Mouse (Mus musculus) limb, embryonic 12.5 days (tissue): ENCODE data around the gene Ptprs. TPM values are rescaled to one million over a fixed set of nuclear protein-coding genes. Genes with fewer than 3 reads are reported as not detected.
A peak's percentile ranks its signal among the peaks of the same experiment; 100 is the strongest.
"Not testable (repeated sequence)": the region's sequence is repeated elsewhere in the genome, so short reads cannot be mapped to it uniquely, and the experiment has no call there.

Experiments
- ATAC-seq: fragments of 200-750 bp; cut with Nextera tagmentation; 2 replicates; pipeline ENCODE4 v1.8.0; 2017; ENCODE audit warnings: low read depth, moderate TSS enrichment; ENCODE audit not compliant: insufficient number of reproducible peaks, insufficient read depth, low FRiP score, low TSS enrichment
- H3K27ac ChIP-seq: fragments of 300-500 bp; sonication (generic); 2 replicates; pipeline ENCODE4 v1.5.1; 2016; ENCODE audit warnings: mild to moderate bottlenecking, moderate library complexity
- H3K27me3 ChIP-seq: fragments of 300-500 bp; sonication (generic); 2 replicates; pipeline ENCODE4 v1.6.1; 2016; ENCODE audit warnings: mild to moderate bottlenecking, moderate library complexity
- H3K36me3 ChIP-seq: fragments of 300-500 bp; sonication (generic); 2 replicates; pipeline ENCODE4 v1.6.1; 2016; ENCODE audit warnings: mild to moderate bottlenecking, moderate library complexity
- H3K4me1 ChIP-seq: fragments of 300-500 bp; sonication (generic); replicated peaks from 2 replicates; pipeline ENCODE4 v1.6.1; 2016
- H3K4me2 ChIP-seq: fragments of 300-500 bp; sonication (generic); 2 replicates; pipeline ENCODE4 v1.6.1; 2016; ENCODE audit warnings: mild to moderate bottlenecking, moderate library complexity
- H3K4me3 ChIP-seq: fragments of 300-500 bp; sonication (generic); replicated peaks from 2 replicates; pipeline ENCODE4 v1.5.1; 2016; ENCODE audit warnings: mild to moderate bottlenecking
- H3K9ac ChIP-seq: fragments of 300-500 bp; sonication (generic); replicated peaks from 2 replicates; pipeline ENCODE4 v1.6.1; 2016; ENCODE audit warnings: mild to moderate bottlenecking, moderate library complexity
- H3K9me3 ChIP-seq: fragments of 300-500 bp; sonication (generic); 2 replicates; pipeline ENCODE4 v1.6.1; 2016; ENCODE audit warnings: mild to moderate bottlenecking, moderate library complexity
- WGBS: fragments of 180-500 bp; shearing (Covaris S2); methylation state at CpG from one replicate; pipeline ENCODE4 v1.1.7; 2016; 5-methylcytosine and 5-hydroxymethylcytosine counted together
- polyA plus RNA-seq: library from polyadenylated mRNA; unstranded; fragments of >200 nt; fragmentation: Nextera tagmentation; extraction: Ambion mirVana; gene quantifications from 2 replicates; pipeline ENCODE4 v1.2.1, GENCODE M21; 2016

Ptprs gene
- polyA plus RNA-seq, 1 experiment from 2014 or later: 113 TPM

DNA sequence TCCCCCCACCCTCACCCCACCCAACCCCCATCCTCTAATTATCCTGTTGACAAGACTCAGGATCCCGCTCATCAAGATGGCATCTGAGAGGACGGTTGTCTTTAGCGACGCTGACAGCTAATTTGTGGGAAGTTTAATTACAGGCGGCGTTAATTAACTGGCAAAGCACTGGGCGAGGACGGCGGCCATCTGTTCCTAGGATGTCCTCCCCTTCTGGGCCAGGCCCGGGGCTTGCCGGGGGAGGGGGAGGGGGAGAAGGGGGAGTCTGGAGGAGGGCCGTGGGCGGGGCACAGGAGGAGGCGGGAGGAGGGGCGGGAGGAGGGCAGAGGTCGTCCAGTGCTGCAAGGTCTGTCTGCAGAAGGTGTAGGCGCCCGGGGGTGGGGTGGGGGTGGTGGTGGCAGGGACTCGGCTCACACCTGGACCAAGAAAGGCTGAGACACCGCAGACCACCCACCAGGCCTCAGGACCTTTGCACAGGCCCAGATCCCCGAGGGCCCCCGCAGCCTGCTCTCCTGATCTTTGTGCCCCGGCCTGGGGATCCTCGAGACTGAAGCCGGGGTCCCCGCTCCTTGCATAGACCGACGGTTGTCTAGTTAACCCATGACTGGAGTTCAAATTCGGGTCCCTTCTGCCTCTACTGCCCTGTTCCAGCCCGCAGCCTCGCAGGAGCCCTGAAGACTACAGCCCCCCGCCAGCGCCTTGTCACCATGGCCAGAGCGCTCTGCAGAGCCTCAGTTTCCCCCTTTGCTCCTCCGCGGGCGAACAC lies 33.6 kb upstream of the Ptprs start:
- Histone ChIP-seq H3K4me1 (peaks cover 27% of the 10 kb centered on the region), H3K27me3 (peaks cover 66% of the 10 kb centered on the region), H3K27ac (no peak overlapping the region), H3K4me2 (peak overlapping the region; percentile 9; the same call in 1 of the 2 replicates), H3K9me3 (peaks cover 16% of the 10 kb centered on the region; the same call in 1 of the 2 replicates), H3K36me3 (no peaks in the 10 kb centered on the region), H3K9ac (no peak overlapping the region), H3K4me3 (no peak overlapping the region)
- ATAC-seq: no peak
- WGBS: 5% methylated on average over 33 of the region's 37 CpGs

DNA sequence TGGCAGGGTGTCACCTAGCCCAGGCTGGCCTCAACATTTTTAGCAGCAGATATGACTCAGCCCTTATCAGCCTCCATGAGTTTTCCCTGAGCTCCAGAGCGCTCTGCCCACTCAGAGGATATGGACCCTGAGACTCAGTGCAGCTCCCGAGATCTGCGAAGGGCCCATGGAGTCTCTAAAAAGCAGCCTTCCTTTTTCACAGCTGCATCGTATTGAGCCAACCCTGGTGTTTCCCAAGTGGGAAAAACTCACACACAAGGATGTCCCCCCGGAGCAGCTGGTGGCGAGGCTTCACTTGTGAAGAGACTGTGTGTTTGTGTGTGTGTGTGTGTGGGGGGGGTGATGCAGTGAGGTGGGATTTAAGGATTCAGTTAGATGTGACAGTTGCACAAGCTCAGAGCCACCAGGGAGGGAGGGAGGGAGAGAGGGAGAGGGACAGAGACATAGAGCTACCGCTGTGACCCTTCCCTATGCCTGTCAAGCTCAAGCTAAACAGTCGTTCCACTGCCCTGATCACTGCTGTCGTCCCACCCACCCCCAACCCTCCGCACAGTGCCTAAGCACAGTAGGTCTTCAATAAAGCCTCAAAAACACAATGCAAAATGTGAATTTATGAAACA lies 32.8 kb upstream of the Ptprs start:
- 39% methylated on average over 10 of the region's 10 CpGs for WGBS
- Histone ChIP-seq H3K4me1 (peaks cover 27% of the 10 kb centered on the region), H3K9me3 (peaks cover 22% of the 10 kb centered on the region), H3K9ac (no peak overlapping the region), H3K4me2 (0 out of 2 replicates have a peak overlapping the region, but pooled peaks have one; percentile 9), H3K27ac (no peak overlapping the region), H3K27me3 (peaks cover 58% of the 10 kb centered on the region), H3K36me3 (no peaks in the 10 kb centered on the region), H3K4me3 (no peak overlapping the region)
- ATAC-seq: no peak

DNA sequence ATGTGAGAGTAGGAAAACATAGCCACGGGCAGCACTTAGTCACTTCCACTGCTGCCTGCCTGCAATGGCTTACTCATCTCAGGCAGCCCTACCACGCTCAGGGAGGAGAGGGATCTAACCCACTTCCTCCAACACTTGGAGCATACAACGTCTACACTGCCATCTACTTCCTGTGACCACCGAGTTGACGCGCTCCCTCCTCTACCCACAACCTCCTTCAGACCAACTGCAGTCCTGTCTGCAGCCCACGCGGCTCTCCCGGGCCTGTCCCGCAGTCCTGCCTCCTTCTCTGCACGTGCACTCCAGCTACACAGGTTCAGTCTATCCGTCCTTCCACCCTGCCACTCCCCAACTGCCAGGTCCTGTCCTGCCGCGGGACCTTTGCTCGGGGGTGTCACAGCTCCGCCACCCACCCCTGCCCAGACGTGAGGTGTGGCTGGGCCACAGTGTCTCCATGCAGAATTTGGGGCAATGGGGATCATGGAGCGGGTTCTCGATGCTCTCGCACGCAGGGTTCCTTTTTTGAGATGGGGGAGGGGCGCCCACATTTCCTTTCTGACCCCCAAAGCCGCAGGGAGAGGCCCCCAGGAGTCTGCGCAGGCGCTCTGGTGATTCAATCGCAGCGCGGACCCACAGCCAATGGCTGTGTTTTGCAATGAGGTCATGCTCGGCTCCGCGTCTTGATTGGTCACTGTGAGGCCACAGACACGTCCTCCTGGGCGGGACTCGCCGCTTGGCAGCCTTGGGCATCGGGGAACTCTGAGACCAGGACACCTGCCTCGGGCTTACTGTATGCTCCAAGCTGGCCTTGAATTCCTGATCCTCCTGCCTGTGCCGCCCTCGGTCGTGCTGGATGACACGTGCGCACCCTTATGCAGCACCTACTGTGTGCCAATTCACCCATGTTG lies 31.1 kb upstream of the Ptprs start:
- H3K27me3 ChIP-seq: peaks cover 43% of the 10 kb centered on the region

DNA sequence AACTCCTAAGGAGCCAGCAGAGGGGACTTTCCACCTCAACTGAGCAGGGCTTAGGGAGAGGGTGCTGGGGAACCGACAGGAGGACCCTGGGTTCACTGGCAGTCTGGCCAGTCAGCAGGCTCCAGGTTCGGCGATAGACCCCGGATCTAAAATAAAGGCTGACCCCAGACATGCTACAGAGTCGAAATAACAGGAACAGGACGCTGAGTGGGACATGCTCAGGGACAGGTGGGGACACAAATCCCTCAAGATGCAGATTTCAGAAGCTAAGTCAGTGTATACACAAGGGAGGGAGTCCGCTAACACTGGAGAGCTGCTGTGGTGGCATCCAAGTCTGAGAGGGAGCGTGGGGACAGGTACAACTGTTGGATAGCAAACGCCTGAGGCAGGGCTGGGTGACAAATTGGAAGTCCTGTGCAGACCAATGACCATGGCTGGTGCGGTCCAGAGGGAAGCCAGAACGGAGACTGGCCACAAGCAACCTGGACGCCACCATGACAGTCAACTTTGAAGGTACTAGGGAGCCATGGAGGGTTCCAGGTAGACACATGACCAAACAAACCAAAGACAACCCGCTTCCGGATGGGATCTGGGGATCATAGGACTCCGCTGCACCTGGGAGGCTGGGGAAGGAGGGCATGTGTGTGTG lies 30.3 kb upstream of the Ptprs start:
- peaks cover 25% of the 10 kb centered on the region for H3K4me1 ChIP-seq
- H3K4me3 ChIP-seq: peak overlapping the region; percentile 62
- ATAC-seq: no peak
- H3K9ac ChIP-seq: peak overlapping the region; percentile 84
- H3K4me2 ChIP-seq: peak overlapping the region; percentile 92
- no peaks in the 10 kb centered on the region for H3K36me3 ChIP-seq
- 55% methylated on average over 15 of the region's 15 CpGs for WGBS
- peak overlapping the region; percentile 90; the same call in 1 of the 2 replicates for H3K27ac ChIP-seq
- H3K9me3 ChIP-seq: peaks cover 14% of the 10 kb centered on the region
- H3K27me3 ChIP-seq: peaks cover 35% of the 10 kb centered on the region

More for the DNA sequence above, 31.1 kb upstream of the Ptprs start:
- Histone ChIP-seq H3K27ac (peak overlapping the region; percentile 90), H3K4me2 (peak overlapping the region; percentile 92), H3K4me3 (peak overlapping the region; percentile 62), H3K9me3 (peaks cover 22% of the 10 kb centered on the region), H3K36me3 (no peaks in the 10 kb centered on the region), H3K4me1 (peaks cover 27% of the 10 kb centered on the region), H3K9ac (peak overlapping the region; percentile 84)
- peak; percentile 95 for ATAC-seq
- under 1% methylated on average over 40 of the region's 42 CpGs for WGBS

DNA sequence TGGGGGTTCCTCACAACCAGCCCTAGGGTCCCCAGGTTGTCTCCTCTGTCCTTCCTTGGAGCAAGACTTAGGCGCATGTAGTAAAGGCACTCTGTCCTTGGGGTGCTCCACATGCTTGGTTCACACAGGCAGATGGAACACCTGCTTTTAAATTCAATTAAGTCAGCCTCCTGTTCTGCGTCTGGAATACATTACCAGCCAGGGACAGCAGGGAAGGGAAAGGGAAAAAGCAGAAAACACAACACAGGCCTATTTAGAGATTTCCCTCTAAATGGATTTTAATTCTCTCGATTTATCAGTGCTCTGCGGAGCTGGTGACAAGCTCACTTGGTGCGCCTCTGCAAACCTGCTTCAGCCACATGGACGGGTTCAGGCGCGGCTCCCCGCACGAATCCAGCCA lies 29.1 kb upstream of the Ptprs start:
- H3K36me3 ChIP-seq: no peaks in the 10 kb centered on the region
- H3K4me3 ChIP-seq: no peak overlapping the region
- H3K4me1 ChIP-seq: peaks cover 16% of the 10 kb centered on the region; the same call in 1 of the 2 replicates
- no peak overlapping the region for H3K9ac ChIP-seq
- ATAC-seq: no peak
- H3K27ac ChIP-seq: no peak overlapping the region
- H3K9me3 ChIP-seq: peaks cover 14% of the 10 kb centered on the region
- peaks cover 23% of the 10 kb centered on the region for H3K27me3 ChIP-seq
- 65% methylated on average over 10 of the region's 10 CpGs for WGBS
- H3K4me2 ChIP-seq: no peak overlapping the region

DNA sequence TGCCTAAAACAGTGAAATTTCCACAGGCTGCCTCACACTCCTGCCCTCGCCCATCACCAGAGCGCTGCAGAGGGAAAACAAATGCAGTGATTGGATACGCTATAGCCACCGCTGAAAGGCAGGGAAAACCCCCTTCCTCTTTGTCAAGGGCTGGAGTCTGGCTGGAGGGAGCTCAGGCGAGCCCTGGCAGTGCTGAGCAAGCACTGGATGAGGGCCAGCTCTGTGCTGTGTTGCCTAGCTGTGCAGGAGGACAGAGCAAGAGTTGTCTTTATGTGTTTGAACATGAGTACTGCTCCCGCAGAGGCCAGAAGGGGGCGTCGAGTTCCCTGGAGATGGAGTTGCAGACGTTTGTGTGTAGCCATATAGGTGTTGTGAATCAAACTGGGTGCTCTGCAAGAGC lies 26.2 kb upstream of the Ptprs start:
- WGBS: 43% methylated on average over 9 of the region's 9 CpGs
- H3K27me3 ChIP-seq: no peaks in the 10 kb centered on the region
- H3K4me1 ChIP-seq: peaks cover 7% of the 10 kb centered on the region; the same call in 1 of the 2 replicates
- no peak for ATAC-seq
- H3K36me3 ChIP-seq: no peaks in the 10 kb centered on the region
- H3K27ac ChIP-seq: no peak overlapping the region
- peaks cover 25% of the 10 kb centered on the region for H3K9me3 ChIP-seq
- H3K9ac ChIP-seq: no peak overlapping the region
- no peak overlapping the region for H3K4me3 ChIP-seq
- no peak overlapping the region for H3K4me2 ChIP-seq

DNA sequence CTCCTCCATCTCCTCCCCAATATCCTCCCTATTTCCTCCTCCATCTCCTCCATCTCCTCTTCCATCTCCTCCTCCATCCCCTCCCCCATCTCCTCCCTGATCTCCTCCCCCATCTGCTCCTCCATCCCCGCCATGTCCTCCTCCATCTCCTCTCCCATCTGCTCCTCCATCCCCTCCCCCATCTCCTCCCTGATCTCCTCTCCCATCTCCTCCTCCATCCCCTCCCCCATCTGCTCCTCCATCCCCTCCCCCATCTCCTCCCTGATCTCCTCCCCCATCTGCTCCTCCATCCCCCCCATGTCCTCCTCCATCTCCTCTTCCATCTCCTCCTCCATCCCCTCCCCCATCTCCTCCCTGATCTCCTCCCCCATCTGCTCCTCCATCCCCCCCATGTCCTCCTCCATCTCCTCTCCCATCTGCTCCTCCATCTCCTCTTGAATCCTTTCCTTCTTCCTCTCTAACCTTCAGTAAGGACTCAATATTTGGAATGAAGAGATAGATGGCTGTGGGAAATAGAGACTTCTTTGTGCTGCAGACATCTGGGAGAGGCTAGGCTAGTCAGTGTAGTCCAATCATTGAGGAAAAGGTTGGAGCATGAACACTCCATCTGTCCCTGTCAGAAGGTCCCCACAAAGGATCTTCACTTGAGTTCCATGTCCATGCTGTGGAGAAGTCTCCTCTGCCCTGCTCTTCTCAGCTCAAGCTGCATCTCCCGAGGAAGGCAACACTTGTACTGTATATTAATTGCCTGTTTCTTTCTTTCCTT lies 25.5 kb upstream of the Ptprs start:
- WGBS: 65% methylated on average over 2 of the region's 2 CpGs

DNA sequence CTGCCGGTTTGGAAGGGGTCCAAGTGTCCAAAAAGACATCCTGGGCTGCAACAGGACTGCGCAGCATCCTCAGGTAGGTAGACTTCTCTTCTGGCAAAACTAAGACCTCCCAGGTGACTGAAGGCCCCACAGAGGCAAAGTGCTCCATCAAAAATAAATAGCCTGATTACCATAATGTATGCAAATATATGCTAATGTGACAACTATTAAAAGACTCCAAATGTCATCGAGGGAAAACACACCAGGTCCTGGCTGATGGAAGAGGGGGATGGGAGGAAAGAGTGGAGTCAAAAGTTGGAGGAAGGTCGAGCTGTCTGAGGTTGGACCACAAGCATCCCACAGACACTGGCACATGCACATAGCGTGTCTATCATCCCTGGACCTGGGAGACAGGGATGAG lies 22.9 kb upstream of the Ptprs start:
- no peak overlapping the region for H3K27ac ChIP-seq
- H3K4me3 ChIP-seq: no peak overlapping the region
- H3K4me1 ChIP-seq: no peaks in the 10 kb centered on the region
- H3K9ac ChIP-seq: no peak overlapping the region
- no peak for ATAC-seq
- H3K27me3 ChIP-seq: no peaks in the 10 kb centered on the region
- WGBS: 76% methylated on average over 5 of the region's 5 CpGs
- no peak overlapping the region for H3K4me2 ChIP-seq
- no peaks in the 10 kb centered on the region for H3K36me3 ChIP-seq
- peaks cover 49% of the 10 kb centered on the region for H3K9me3 ChIP-seq

More for the DNA sequence above, 25.5 kb upstream of the Ptprs start:
- not testable (repeated sequence) for H3K27ac ChIP-seq, H3K36me3 ChIP-seq, H3K4me1 ChIP-seq, ATAC-seq, H3K4me2 ChIP-seq, H3K4me3 ChIP-seq, H3K9ac ChIP-seq, H3K27me3 ChIP-seq
- H3K9me3 ChIP-seq: peaks cover 32% of the 10 kb centered on the region

DNA sequence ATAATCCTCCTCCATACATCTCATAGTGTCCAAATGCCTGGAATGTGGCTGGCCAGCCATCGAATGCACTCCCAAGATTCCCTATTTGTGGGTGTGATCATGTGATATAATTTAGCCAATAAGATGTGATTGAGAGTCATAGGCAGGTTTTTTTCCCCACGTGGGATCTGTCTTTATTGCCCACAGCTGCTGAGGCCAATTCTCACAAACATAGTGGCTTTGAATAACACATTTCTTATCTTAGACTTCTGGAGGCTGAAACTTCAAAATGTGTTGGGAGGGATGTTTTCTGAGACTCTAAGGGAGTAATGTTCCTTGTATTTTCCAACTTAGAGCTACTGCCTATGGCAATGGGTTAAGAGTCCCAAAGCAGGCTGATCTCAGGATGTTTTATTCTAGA lies 18.2 kb upstream of the Ptprs start:
- Histone ChIP-seq H3K36me3 (no peaks in the 10 kb centered on the region), H3K4me3 (no peak overlapping the region), H3K27me3 (no peaks in the 10 kb centered on the region), H3K27ac (no peak overlapping the region), H3K9me3 (peaks cover 81% of the 10 kb centered on the region), H3K4me2 (no peak overlapping the region), H3K4me1 (no peaks in the 10 kb centered on the region), H3K9ac (no peak overlapping the region)
- WGBS: 60% methylated on average over 2 of the region's 2 CpGs
- ATAC-seq: no peak

DNA sequence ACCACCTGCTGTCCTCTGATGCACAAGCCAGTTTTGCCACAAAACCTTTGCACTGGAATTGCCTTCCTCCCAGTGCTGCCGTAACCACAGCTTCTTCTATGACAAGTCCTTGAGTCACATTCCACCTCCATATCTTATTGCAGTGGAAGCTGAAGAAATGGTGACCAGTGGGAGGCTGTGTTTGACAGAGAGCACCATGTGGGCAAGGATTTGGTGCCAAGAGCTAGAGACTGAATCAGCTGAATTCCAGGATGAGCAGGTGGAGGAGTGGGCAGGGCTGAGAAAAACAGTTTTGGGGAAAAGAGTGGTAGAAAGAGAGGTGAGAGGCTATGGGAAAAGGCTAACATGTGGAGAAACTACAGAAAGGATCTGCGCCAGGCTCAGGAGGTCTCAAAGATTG lies 17.6 kb upstream of the Ptprs start:
- WGBS: 87% methylated on average over 2 of the region's 2 CpGs
- ATAC-seq: no peak
- H3K36me3 ChIP-seq: no peaks in the 10 kb centered on the region
- peaks cover 81% of the 10 kb centered on the region for H3K9me3 ChIP-seq
- H3K4me3 ChIP-seq: no peak overlapping the region; the same call in 1 of the 2 replicates
- no peak overlapping the region for H3K27ac ChIP-seq
- no peaks in the 10 kb centered on the region for H3K27me3 ChIP-seq
- no peak overlapping the region for H3K4me2 ChIP-seq
- no peaks in the 10 kb centered on the region for H3K4me1 ChIP-seq
- no peak overlapping the region for H3K9ac ChIP-seq
